Mouse (Mus musculus) heart, postnatal 0 days (tissue): ENCODE measurements around the gene Scamp3.

Experiments
- CTCF ChIP-seq: IDR thresholded peaks from 2 replicates; pipeline ENCODE4 v1.5.1; 2016; ENCODE audit warnings: antibody characterized with exemption, control low read depth, low read depth
- EP300 ChIP-seq: IDR thresholded peaks from 2 replicates; pipeline ENCODE4 v1.6.1; 2016; ENCODE audit warnings: antibody characterized with exemption, low read depth

GRCm38 (mm10) chr3:89158651-89159050, 18.6 kb upstream of the Scamp3 start:
- TF ChIP-seq CTCF, result no peak
- no peak for TF ChIP-seq EP300
